Mouse (Mus musculus): ENCODE measurements at regions not wholly inside any gene's neighbourhood (a gene's known extent, or its start where the extent isn't known, plus 50 kb on each side); places are given as distances from the start of the nearest gene placed in this dataset.
"Not testable (repeated sequence)": the region's sequence is repeated elsewhere in the genome, so short reads cannot be mapped to it uniquely, and the experiment has no call there.

DNA sequence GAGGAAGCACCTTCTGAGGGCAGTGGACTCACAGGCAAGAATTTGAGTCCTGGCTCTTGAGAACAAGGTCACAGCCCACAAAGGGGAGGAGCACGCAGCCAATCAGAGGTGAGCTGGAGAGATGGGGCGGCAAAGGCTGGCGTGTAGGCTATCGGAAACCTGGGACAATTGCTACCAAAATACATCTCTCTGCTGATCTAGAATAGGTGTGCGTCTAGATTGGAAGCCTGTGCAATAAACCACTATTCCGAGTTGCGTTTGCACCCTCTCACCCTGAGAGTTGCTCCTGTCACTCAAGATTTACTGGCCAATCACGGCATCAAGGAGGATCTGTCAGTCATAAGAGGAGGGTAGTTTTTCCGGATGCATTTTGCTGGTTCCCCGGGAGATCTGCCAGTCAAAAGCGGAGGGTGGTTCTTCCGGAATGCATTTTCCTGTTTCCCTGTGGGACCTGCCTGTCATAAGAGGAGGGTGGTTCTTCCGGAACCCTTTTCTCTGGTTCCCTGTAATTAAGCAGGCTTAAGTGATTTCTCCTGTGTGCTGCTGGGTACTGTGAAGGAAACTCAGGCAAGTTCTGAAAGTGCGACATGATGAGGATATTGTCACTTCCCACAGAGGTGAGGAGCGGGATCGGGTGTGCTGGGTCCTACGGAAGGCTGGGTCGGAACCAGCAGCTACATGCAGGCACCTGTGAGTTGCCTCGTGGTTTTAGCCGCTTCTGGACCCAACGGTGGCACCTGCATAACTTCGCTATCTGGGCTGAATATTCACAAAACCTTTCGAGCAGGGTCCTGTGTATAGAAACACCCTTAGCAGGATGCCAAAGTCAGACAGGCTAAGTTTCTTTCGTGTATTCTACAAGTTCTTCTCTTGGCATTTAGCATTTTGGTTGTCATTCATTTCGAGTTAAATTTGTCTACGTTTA lies 112.6 kb upstream of the Zfp960 start:
- peak; percentile 97 for DNase-seq

- DNase-seq, result not testable (repeated sequence)
These were observed 111.8 kb upstream of the Zfp960 start for GRCm38 (mm10) chr17:16952146-16952545.

- not testable (repeated sequence) for DNase-seq
These were observed 66.7 kb upstream of the Zfp960 start for GRCm38 (mm10) chr17:16997241-16997640.

DNA sequence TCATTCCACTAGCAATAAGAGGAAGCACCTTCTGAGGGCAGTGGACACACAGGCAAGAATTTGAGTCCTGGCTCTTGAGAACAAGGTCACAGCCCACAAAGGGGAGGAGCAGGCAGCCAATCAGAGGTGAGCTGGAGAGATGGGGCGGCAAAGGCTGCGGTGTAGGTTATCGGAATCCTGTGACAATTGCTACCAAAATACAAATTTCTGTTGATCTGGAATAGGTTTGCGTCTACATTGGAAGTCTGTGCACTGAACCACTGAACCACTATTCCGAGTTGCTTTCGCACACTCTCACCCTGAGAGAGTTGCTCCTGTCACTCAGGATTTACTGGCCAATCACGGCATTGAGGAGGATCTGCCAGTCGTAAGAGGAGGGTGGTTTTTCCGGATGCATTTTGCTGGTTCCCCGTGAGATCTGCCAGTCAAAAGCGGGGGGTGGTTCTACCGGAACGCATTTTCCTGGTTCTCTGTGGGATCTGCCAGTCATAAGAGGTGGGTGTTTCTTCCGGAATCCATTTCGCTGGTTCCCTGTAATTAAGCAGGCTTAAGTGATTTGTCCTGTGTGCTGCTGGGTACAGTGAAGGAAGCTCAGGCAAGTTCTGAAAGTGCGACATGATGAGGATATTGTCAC lies 59.2 kb upstream of the Zfp960 start:
- peak; percentile 95 for DNase-seq

DNA sequence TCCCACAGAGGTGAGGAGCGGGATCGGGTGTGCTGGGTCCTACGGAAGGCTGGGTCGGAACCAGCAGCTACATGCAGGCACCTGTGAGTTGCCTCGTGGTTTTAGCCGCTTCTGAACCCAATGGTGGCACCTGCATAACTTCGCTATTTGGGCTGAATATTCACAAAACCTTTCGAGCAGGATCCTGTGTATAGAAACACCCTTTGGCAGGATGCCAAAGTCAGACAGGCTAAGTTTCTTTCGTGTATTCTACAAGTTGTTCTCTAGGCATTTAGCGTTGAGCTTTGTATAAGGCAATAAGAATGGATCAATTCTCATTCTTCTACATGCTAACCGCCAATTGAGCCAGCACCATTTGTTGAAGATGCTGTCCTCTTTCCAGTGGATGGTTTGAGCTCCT lies 58.6 kb upstream of the Zfp960 start:
- not testable (repeated sequence) for DNase-seq

All from kidney, adult 9 months (tissue).